Mouse (Mus musculus) embryo, embryonic 10 days (tissue): ENCODE results near the gene Gm43064.
"Not testable (repeated sequence)": the region's sequence is repeated elsewhere in the genome, so short reads cannot be mapped to it uniquely, and the experiment has no call there.

ENCODE experiments used
- DNase-seq: peaks from one replicate; pipeline ENCODE4 v3.0.0-alpha.2; 2015; ENCODE audit warnings: low spot score

Gm43064 gene

DNA sequence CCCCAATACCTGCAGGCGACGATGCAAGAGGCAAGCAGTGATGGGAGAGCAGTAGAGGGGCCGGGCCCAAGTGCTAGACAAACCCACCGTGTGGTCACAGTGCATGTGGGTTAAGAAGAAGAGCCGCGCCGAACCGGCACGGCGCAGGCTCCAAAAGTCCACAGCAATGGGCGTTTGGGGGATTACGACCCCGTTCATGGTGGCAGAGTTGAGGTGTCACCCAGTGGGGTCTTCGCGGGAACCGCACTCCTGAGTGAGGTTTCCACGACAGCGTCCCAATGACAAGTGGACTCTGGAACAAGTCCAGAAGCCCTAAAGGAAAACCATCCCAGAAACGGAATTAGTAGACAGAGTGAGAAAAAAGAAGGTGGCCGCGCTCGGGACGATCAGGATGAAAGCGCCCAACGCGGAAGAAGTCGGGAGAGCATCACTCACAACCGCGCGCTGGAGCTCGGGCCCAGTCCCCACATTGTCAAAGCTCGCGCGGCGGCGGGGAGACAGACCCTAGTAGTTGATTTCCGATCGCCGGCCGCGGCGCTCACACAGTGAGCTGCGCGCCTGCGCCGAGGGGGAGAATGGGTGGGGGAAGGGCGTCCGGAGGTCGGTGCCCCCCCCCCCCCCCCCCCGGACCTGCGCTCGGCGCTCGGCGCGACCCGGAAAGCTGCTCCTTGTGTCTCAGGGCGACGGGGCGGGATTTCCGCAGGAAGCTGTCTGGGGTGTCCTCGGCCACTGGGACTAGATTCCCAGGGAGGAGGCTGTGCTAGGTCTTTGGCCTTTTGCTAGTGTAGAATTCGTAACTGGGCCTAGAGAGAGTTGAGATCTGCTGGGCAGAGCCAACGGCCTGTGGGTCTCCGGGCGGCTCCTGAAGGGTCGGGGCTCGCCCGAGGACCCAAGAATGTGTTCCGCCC is at the start of gene Gm43064, which contains the start of the genes Dclre1b and Ap4b1:
Gm43064 (plus strand) TSS at position 683 of the 908 bp plus-strand sequence.
Dclre1b (minus strand) TSS at position 554 of the 908 bp plus-strand sequence.
Ap4b1 (plus strand) TSS at position 630 of the 908 bp plus-strand sequence.
- DNase-seq = peak; percentile 94

DNA sequence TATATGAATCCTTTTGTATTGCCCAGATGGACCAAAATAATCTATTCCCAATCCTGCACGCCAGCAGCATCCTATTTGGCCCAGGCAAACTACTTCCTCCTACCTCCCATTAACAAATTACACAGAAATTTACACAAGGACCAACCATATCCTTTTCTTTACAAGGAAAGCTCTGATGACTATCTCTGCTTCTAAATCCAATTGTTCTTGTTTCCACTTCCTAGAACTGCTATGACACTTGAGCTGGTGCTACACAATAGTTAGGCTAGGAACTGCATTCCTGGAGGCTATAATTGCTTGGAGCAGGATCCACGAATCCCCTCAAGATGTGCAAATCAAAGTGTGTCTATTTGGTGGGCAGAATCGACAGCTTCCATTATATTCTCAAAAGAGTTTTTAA is 42.6 kb upstream of the Gm43064 start:
- no peak for DNase-seq

DNA sequence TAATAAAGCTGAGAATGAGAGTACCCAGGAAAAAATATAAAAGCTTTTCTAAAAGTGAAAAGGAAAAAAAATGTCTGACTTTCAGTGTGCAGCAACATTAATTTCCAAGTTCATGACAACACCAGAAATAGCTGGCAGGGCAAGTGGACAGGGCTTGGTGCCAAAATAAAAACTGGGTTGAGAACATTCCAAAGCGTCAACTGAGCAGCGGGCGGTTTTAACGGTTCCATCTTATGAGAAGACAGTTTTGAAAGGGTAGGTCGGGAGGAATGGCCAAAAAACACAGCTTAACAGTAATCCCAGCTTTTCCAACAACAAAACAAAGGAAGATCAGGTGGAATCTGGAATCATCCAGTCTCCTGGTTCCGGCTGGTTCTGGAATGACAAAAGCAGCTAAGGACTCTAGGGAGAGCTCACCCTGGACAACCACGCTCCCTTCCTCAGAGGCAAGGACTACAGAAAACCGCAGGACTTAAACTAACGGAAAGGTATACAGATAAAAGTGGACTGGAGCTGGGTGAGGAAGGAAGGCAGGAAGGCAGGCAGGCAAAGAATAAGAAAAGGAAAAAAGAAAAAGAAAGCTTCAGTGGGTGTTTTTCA is 37.7 kb upstream of the Gm43064 start:
- no peak for DNase-seq

GRCm38 (mm10) chr3:103772846-103773245 is 36.5 kb upstream of the Gm43064 start:
- DNase-seq = no peak

GRCm38 (mm10) chr3:103773508-103773907 is 35.9 kb upstream of the Gm43064 start:
- DNase-seq = no peak

GRCm38 (mm10) chr3:103774009-103774408 is 35.4 kb upstream of the Gm43064 start:
- DNase-seq = no peak

DNA sequence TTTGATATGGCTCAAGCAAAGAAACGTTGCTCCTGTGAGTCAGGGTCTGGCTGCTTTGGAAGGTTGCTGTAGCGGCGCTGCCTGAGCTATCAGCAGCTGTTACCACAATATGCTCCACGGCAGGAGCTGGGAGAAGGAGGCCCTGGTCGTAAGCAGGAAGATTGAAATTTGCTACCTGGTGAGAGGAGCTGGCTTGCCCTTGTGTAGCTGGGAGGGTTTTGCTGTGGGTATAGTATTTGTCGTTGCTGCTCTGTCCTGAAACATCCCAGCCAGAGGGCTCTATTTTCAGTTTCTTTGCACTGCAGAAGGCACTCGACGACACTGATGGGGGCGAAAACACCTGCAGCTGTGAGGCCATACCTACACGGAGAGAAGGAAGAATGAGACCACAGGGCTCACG is 31.4 kb upstream of the Gm43064 start:
- DNase-seq = no peak

GRCm38 (mm10) chr3:103778660-103779059 is 30.7 kb upstream of the Gm43064 start:
- DNase-seq = no peak

- no peak for DNase-seq
These were observed 30.2 kb upstream of the Gm43064 start for GRCm38 (mm10) chr3:103779183-103779582.

- no peak for DNase-seq
These were observed 29.1 kb upstream of the Gm43064 start for GRCm38 (mm10) chr3:103780271-103780670.

DNA sequence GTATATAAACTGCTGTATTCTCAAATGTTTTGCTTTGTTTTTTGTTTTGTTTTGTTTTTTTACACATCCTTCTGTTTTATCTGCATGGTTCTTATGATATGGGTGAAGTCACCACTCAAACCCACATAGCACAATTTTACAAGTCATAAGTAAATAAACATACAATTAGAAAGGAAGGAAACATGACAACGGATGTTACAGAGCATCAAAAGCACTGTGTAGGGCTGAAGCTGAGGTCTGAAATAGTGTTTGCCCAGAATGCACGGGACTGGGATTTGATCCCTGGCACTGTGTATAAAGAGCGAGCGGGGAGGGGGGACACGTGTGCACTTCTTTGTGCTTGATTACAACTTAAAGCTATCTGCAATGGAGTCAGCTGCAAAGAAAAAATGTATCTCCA is 28.6 kb upstream of the Gm43064 start:
- DNase-seq = no peak

DNA sequence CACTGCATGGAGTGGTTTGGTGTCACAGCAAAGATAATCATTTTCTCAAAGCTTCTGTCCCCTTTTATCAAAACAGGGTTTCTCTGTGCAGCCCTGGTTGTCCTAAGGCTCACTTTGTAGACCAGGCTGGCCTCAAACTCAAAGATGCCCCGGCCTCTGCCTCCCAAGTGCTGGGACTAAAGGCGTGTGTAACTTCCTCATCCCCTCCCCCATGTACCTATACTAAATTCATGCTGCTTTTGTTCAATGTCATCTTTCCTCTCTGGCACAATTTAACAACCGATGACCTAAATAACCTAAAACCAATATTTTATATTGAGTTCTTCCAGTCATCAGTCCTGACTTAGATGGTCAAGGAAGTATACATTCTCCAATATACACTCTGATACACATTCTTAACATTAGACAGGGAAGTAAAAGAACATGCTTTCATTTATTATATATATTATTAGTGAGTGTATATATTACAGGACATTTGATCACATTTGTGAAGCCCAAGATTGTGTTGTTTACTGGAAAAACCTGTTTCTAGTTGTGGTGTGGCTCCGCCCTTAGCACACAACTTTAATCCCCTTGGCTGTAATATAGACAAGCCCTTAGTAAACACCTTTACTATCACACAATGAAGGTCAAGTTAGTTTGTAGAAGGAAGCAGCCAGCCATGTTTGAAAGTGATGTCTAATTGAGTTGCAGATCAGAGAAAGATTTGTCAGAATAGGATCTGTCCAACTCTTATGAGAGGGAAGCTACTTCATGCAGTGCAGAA is 26.3 kb upstream of the Gm43064 start:
- DNase-seq = no peak

- no peak for DNase-seq
These were observed 22.1 kb upstream of the Gm43064 start for GRCm38 (mm10) chr3:103787225-103787624.

DNA sequence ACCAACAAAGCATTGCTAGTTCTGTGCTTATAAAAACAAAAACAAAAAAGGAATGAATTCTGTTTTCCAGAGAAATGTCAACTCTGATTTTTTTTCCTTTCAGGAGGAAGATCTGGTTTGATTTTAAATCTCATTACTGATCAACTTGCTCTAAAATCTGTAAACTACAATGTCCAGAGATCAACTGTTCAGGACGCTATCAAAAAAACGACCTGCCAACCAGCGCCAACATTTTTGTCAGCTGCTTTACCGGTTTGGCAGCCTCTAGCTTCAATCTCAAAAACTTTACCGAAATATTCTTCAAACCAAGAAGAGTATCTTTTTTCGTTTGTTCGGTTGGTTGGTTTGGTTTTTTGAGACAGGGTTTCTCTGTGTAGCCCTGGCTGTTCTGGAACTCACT is 20.3 kb upstream of the Gm43064 start:
- DNase-seq = no peak

- peak; percentile 49 for DNase-seq
These were observed 19.5 kb upstream of the Gm43064 start for GRCm38 (mm10) chr3:103789891-103790345.

DNA sequence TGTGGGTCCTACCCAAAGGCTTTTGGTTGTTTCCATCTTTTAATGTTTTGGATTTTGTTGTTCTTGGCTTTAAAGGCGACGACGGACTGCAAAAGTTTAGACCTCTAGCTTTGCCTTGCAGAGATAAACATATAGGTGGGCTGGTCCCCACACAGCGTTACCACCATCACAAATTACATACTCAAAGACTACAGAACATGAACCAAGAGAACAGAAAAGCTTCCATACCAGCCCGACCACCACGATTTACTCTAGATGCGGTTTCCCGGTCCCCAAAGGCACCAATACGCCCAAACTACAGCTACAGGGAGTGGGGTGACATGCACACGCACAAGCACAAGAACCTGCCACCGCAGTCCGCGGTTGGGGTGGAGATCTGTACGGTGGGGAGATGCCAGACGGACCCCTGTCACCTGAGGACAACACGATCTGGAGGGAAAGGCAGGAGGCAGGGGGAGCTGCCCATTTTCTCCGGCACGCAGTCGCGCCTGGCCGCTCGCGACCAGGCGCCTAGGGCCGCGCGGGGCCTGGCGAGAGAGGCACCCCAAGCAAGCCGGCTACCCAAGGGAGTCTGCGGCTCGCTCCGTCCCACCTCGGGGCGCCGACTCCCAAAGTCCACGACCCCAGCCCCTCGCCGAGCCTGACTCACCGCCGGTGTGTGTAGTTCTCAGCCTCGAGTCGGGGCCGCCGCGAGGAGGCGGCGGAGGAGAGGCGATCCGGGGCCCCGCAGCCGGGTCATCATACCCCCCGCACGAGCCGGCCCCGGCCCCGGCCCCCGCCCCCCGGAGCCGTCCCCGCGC is 18.8 kb upstream of the Gm43064 start:
- peak; percentile 27 for DNase-seq

- peak; percentile 96 for DNase-seq
These were observed 17.9 kb upstream of the Gm43064 start, which contains the start of gene Hipk1 for GRCm38 (mm10) chr3:103791230-103792110. Gene Hipk1 (minus strand): TSS chr3:103791563.

GRCm38 (mm10) chr3:103792111-103792406 is 17.3 kb upstream of the Gm43064 start:
- not testable (repeated sequence) for DNase-seq

DNA sequence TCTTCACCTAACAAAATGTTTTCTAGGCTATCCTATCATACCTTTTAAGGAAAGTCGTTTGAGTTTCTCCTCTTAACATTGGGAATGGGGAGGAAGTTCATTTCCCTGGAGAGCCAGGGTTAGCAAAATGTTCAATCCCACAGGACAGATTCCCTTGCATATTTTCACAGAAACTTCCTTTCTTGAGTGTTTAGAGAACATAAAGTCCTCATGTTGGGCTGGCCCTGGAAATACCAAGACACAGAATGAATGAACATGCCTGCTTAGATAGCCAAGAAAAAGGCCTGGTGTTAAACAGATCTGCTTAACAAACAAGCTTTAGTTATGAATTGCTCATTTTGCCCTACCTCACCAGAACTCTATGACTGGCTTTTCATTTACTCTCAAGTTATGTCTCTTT is 16.8 kb upstream of the Gm43064 start:
- DNase-seq = no peak

DNA sequence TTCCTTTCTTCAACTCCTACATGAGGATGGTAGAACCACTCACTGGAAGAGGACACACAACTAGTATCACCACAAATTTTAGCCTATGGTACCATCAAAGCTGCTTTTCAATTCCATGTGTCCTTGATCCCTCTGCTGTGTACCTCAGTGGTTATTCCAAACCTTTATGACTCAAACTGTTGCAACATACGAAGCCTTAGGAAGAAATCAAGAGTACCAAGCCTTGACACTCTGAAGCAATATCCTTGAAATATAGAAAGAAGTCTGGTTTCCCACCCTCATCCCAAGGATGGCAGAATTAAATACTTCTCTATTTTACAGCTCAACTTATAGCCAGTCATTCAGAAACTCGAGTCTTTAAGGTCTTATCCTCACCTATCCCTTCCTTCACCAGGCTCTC is 13.0 kb upstream of the Gm43064 start:
- DNase-seq = no peak

- DNase-seq = no peak
These were observed 9.9 kb upstream of the Gm43064 start for GRCm38 (mm10) chr3:103799507-103799906.
